Mouse (Mus musculus) splenic B cell, adult 2 months (primary cell): ENCODE data around the gene P2ry2.
A peak's percentile ranks its signal among the peaks of the same experiment; 100 is the strongest.

ENCODE experiments used
- DNase-seq: peaks from one replicate; pipeline ENCODE4 v3.0.0-alpha.2; 2011; ENCODE audit warnings: low read depth, low spot score
- H3K27me3 ChIP-seq: 2 replicates; pipeline ENCODE4 v1.6.1; 2012; ENCODE audit warnings: mild to moderate bottlenecking, low read length, moderate library complexity, mixed read lengths; ENCODE audit not compliant: control insufficient read depth, poor library complexity, insufficient read depth, severe bottlenecking
- H3K36me3 ChIP-seq: 2 replicates; pipeline ENCODE4 v1.6.1; 2012; ENCODE audit warnings: mild to moderate bottlenecking, low read length, moderate library complexity, mixed read lengths; ENCODE audit not compliant: control insufficient read depth, poor library complexity, insufficient read depth, severe bottlenecking

The P2ry2 gene

DNA sequence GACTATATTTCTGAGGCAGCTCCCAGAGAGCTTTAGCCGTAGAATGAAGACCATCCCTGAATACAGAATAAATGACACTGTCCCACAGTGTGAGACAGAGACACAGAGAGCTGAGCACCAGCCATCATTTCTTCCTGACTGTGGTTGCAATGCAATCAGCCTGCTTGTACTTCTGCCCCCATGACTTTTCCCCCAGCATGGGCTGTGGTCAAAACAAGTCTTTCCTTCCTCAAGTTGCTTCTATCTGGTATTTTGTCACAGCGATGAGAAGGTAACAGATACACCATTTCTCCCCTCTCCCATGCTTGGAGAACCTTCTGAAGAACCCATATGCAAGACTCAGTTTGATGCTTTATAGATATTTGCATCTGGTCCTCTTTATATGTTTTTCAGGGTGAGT is 20.7 kb upstream of the P2ry2 start:
- Histone ChIP-seq H3K27me3 (no peaks in the 10 kb centered on the region), H3K36me3 (no peaks in the 10 kb centered on the region)
- no peak for DNase-seq

DNA sequence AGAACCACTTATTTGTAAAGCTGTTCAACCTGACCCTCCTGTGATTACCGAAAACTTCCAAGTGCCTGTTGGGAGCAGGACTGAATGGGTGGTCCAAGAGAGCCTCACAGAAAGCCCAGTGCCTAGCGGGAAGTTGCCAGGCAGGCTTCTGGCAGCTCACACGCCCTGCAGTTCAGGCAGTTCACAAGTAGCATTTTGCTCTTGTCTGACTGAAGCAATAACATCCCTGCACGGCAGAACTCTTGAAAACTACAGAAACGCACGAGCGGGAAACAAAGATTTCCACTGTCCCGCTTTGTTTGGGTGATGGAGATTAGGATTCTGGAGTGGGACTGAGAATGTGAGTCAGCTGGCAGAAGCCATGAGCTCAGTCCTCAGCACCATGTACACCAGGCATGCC is 18.6 kb upstream of the P2ry2 start:
- no peak for DNase-seq
- Histone ChIP-seq H3K27me3 (no peaks in the 10 kb centered on the region), H3K36me3 (no peaks in the 10 kb centered on the region)

DNA sequence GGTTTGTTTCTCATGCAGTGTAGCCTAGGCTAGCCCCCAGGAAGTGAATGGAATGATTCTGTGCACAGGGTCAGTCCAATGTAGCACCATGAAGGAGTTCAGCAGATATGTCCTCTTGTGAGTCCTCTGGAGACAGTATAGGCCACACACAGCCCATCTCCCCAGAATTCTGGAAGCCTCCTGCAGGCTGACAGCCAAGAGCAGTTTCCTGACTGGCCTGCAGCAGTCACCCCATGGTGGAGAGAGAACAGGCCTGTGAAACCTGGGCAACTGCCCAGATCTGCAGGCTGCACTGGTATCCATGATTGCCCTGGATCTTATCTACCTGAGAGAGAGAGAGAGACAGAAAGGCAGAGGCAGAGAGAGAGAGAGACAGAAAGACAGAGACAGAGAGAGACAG is 18.1 kb upstream of the P2ry2 start:
- Histone ChIP-seq H3K36me3 (no peaks in the 10 kb centered on the region), H3K27me3 (no peaks in the 10 kb centered on the region)
- DNase-seq, result no peak

DNA sequence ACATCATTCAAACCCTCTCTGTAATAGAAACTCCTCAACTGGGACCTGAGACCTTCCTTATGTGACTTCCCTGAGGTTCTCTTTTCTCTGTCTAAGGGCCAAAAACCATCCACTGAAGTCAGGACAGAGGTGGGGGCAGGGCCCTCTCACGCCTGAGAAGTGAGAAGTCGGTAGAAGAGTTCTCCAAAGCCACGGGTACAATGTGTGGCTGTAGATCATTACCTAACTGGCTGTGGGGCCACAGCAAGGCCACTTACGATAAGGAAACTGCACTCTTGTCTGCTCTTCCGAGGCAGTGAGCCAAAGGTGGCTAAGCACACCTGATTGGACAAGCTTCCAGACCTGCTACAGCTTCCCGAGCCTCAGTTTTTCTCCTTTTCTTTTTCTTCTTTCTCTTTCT is 16.8 kb upstream of the P2ry2 start:
- DNase-seq, result no peak
- H3K36me3 ChIP-seq, result no peaks in the 10 kb centered on the region
- no peaks in the 10 kb centered on the region for H3K27me3 ChIP-seq

DNA sequence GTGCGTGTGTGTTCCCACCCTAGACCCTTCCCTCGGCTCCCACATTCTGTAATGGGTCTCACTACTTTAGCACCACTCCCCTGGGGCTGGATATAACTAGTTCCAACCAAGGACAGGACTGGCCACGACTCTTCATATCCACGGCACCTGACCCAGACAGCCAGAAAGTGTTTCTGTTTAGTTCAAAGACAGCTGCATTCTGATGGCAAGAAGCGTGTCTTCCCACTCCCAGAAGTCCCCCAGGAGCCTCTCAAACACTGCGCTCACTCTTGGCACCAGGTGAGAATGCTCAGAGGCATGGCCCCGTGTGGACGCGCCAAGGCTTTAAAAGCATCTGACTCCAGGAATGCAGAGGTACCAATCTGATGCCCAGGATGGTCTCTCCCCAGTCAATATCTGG is 16.3 kb upstream of the P2ry2 start:
- H3K27me3 ChIP-seq, result no peaks in the 10 kb centered on the region
- no peak for DNase-seq
- no peaks in the 10 kb centered on the region for H3K36me3 ChIP-seq

DNA sequence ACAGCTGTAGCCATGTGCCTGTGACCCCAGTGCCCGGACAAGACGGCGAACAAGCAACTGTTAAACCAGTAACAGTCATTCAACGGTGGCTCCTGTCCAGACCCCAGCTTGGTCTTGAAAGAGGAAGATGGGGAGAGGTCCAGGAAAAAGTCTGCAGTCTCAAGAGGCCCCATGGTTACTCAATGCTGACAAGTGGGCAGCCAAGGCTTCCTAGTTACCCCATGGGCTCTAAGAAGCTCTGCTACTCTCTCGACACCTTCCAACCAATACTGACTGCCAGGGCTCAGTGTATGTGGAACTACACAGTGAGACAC is 15.7 kb upstream of the P2ry2 start:
- DNase-seq, result no peak
- Histone ChIP-seq H3K36me3 (no peaks in the 10 kb centered on the region), H3K27me3 (no peaks in the 10 kb centered on the region)

DNA sequence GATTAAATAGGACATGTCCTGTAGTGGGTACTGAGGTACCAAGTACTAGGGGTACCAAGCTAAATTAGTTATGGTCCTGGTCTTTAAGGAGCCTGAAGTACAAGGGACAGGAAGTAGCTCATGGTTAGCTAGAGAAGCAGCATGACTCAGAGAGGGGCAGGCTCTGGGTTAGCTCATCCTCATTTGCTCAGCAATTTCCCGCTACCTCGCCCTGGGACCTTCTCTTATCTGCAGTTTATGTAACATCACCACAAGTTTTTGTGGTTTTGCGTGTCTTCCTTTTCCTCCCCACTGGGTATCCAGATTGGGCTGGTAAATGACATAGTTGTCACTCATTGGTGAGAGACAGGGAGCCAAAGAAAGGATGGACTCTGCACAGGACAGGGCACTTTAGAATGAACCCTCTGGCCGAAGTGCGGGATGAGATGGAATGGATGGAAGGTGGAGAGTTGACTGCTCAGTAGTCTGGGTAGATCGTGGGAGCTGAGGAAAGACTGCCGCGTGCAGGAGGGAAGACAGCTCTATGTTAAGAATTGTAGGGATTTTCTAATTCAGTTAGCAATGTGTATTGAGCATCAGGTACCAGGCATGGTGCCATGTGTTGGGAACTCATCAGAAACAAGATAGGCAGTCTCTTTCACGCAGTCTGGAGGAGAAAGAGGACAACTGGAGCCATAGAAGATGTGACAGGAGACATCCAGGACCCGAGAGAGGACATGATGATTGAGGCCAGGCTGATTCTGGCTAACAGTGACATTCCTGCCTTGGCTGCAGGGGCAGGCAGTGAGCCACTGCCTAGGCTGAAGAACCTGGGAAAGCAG is 15.2 kb upstream of the P2ry2 start:
- peak; percentile 31 for DNase-seq
- no peaks in the 10 kb centered on the region for H3K27me3 ChIP-seq
- no peaks in the 10 kb centered on the region for H3K36me3 ChIP-seq

DNA sequence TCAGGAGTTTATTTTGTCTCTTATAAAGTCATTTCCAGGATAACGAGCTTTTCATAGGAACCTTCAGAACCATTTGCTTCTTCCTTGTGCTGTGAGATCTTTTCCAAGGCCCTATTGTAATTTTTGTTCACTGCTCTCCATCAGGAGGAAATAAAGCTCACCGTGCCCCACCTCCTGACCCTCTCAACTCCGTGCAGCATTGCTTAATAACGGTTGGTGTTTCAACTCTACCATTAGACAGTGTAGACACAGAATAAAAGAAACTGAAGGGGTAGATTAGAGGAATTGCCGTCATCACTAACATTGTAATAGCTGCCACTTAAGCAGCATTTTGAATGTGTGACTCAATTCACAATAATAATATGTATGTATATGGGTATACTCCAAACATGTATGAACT is 14.2 kb upstream of the P2ry2 start:
- no peaks in the 10 kb centered on the region for H3K27me3 ChIP-seq
- DNase-seq, result no peak

DNA sequence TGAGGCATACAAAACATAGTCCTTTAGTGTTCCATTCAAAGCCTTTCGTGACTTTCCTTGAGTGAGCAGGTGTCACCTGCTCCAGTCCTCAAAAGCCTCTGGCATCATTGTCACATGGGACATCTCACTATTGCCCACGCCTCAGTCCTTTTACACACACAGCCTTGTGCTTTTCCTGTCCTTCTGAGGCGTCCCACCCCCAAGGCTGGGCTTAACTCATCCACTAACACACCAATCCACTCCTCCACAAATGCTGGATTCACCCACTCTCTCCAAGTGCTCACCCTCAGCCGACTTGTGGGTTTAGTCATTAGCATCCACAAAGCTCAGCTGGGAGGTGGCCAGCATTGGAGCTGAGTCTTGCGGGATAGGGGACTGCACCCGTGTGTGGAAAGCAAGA is 4.8 kb upstream of the P2ry2 start:
- H3K27me3 ChIP-seq, result no peaks in the 10 kb centered on the region
- DNase-seq, result no peak
- no peaks in the 10 kb centered on the region for H3K36me3 ChIP-seq

More for the DNA sequence above, 14.2 kb upstream of the P2ry2 start:
- H3K36me3 ChIP-seq, result no peaks in the 10 kb centered on the region

DNA sequence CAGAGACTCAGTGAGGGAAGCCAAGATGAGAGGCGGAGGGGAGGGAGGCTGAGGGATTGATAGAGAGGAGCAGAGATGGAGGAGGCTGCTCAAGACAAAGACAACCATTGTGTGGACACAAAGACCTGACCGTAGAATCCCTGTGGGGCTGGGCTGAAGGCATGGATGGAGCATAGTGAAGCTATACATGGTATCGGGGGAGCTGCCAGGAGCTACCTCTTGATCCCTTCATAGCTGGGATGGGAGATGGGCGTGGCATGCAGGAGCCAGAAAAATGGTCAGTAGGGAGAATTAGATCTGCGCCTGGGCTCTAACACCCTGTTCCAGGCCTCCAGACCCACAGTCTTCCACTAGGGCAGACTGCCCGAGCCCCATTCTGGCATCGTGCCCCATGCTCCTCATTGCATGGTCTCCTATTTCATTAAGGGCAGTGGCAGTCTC is 4.4 kb upstream of the P2ry2 start:
- DNase-seq, result no peak
- Histone ChIP-seq H3K27me3 (no peaks in the 10 kb centered on the region), H3K36me3 (no peaks in the 10 kb centered on the region)

DNA sequence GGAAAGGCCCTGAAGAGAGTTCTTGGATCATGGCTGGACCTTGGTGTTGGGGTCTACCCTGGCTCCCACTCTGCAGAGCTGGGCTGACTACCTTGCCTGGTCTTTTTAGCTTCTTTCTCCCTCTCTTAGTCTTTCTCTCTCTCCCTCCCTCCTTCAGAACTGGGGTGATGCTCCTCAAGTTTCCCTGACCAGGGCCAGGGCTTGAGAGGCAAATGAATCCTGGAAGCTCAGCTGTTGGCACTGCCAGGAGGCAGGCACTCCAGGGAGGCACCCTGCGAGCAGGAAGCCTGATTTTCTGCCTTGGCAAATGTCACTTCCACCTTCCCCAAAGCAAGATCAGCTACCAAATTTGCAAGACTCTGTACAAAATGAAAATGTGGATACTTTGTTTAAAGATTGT is 2.3 kb upstream of the P2ry2 start:
- Histone ChIP-seq H3K36me3 (no peaks in the 10 kb centered on the region), H3K27me3 (no peaks in the 10 kb centered on the region)
- no peak for DNase-seq

DNA sequence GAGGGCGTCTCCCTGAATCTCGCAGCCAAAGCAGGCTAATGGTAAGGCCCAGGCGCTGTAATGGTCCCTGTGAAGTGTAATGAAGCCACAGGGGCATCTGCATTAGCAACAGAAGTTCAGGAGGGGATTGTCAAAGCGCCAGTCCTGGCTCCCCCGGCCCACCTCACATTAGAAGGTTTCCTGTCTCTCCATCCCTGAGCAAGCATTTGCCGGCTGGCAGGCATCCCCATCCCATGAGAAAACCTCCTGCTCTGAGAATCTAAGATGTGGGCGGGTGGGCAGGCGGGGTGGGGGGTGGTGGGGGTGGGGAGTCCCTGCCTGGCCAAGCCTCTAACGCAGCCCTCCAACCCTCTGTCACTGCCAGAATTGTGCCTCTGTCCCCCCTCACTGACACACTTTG is 1.4 kb upstream of the P2ry2 start:
- no peak for DNase-seq
- Histone ChIP-seq H3K36me3 (no peaks in the 10 kb centered on the region), H3K27me3 (no peaks in the 10 kb centered on the region)

DNA sequence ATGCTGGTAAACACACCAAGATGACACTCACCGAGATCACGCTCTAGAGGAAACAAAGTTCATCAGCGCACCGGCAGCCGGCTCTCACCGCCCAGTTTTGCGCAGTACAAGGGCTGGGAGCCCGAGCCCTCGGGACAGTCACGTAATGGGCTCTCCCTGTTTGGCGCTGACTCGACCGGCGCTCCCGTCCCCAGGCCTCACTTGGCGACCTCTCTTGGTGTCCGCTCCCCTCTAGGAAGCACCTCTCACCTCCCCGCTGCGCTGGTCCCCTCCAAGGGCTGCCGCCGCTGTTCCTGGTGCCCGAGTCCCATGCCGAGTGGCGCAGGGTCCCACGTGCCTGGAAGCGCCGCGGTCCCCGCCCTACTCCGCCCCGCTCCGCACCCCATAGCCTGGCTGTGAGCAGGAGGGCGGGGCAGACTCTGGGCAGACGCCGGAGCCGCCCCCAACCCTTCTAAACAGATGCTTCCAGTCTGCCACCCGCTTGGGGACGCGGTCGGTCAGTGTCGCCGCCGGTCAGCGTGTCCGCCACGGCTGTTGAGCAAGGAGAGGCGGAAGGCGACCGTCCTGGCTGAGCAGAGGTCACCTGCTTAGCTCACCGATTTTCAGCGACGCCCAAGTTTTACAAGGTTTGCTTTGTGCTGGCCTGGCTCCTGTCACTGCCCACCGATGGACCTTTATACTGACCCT is 842 bp downstream of the P2ry2 start:
- H3K36me3 ChIP-seq, result no peaks in the 10 kb centered on the region
- DNase-seq, result peak; percentile 43
- H3K27me3 ChIP-seq, result no peaks in the 10 kb centered on the region

DNA sequence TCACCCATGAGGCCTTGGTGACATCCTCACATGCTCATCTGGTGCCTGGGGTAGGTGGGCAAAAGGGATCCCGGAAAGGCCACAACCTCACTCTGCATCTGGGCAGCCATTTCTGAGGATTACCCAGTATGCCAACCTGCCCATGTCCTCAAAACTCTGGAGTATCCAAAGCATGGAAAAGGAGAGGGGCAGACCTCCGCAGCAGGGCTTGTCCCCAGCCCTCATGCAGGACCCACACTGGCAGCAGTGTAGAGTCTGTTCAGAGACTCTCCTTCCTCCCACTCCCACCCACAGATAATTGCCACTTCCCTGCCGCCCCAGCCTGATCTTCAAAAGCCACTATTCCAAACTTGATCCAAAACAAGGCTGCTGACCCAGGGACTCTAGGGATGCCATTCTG is 1.9 kb downstream of the P2ry2 start:
- DNase-seq, result no peak
- H3K36me3 ChIP-seq, result no peaks in the 10 kb centered on the region
- H3K27me3 ChIP-seq, result no peaks in the 10 kb centered on the region

DNA sequence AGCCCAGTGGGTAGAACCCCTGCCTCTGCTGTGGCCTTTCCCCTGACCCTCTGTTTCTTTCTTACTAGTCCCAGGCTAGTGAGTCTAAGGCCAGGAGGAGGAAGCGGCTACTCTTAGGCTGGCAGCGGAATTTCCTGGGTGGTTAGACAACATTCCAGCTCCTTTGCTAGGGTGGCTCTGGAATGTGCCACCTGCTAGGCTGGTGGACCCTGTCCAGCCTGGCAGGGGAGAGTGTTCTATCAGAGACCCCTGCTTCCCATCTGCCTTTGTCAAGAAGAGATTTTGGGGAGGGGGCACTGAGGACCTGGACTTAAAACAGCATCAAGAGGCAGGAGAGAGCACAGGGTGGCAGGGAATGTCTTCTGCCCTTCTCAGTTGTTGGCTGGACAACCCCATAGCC is 6.5 kb downstream of the P2ry2 start:
- no peaks in the 10 kb centered on the region for H3K36me3 ChIP-seq
- no peak for DNase-seq
- no peaks in the 10 kb centered on the region for H3K27me3 ChIP-seq

DNA sequence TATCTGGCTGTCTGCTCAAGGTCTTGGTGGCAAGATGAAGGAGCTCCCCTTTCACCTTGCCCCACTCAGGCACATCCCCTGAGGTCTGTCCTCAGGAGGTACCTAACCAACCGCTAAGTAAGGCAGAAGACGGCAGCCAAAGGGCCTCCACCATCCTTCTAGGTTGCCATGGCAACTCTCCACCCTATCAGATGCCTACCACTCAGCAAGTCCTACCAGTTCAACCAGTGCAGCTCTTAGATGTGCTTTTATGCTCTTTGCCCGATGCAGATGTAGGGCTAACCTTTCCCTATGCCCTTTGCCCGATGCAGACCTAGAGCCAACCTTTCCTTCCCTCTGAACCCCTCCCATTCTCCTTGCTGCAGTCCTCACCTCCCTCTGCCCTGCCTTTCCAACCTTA is 7.5 kb downstream of the P2ry2 start:
- H3K27me3 ChIP-seq, result no peaks in the 10 kb centered on the region
- DNase-seq, result no peak
- no peaks in the 10 kb centered on the region for H3K36me3 ChIP-seq
